Mouse (Mus musculus) C2C12 (cell line): ENCODE measurements around the gene Hectd1. TPM values are rescaled to one million over a fixed set of nuclear protein-coding genes. Genes with fewer than 3 reads are reported as not detected.

Experiments used
- H3K27me3 ChIP-seq: one replicate; pipeline ENCODE4 v1.6.1; 2011; ENCODE audit not compliant: control insufficient read depth, insufficient read depth, insufficient read length
- H3K36me3 ChIP-seq: one replicate; pipeline ENCODE4 v1.6.1; 2011; ENCODE audit not compliant: control insufficient read depth, insufficient read depth
- H3K4me3 ChIP-seq: one replicate; pipeline ENCODE4 v1.5.1; 2011; ENCODE audit warnings: mild to moderate bottlenecking, control low read depth; ENCODE audit not compliant: poor library complexity, insufficient read depth, severe bottlenecking
- H3K79me2 ChIP-seq: one replicate; pipeline ENCODE4 v1.6.1; 2011; ENCODE audit not compliant: control insufficient read depth, insufficient read depth
- H3K79me3 ChIP-seq: one replicate; pipeline ENCODE4 v1.6.1; 2011; ENCODE audit warnings: low read depth, control low read depth
- H3ac ChIP-seq: one replicate; pipeline ENCODE3; 2011; ENCODE audit warnings: low read depth; ENCODE audit not compliant: control insufficient read depth, insufficient read length
- CEBPB ChIP-seq: IDR thresholded peaks from one replicate; pipeline ENCODE4 v1.6.1; 2011; ENCODE audit warnings: low read depth, mild to moderate bottlenecking, control low read depth, moderate library complexity
- CTCF ChIP-seq: IDR thresholded peaks from one replicate; pipeline ENCODE4 v1.5.1; 2011; ENCODE audit not compliant: control insufficient read depth, insufficient read depth, insufficient read length
- FOSL1 ChIP-seq: IDR thresholded peaks from one replicate; pipeline ENCODE4 v1.8.0; 2011; ENCODE audit warnings: mild to moderate bottlenecking, low read length; ENCODE audit not compliant: poor library complexity, insufficient read depth, severe bottlenecking
- MAX ChIP-seq: IDR thresholded peaks from one replicate; pipeline ENCODE4 v1.6.1; 2011; ENCODE audit warnings: mild to moderate bottlenecking, control low read depth
- MYOD1 ChIP-seq: IDR thresholded peaks from one replicate; pipeline ENCODE4 v1.6.1; 2011; ENCODE audit warnings: low read depth; ENCODE audit not compliant: control insufficient read depth, insufficient read length
- MYOG ChIP-seq: IDR thresholded peaks from one replicate; pipeline ENCODE4 v1.6.1; 2011; ENCODE audit not compliant: control insufficient read depth, insufficient read length; ENCODE audit errors: extremely low read depth
- USF1 ChIP-seq: IDR thresholded peaks from one replicate; pipeline ENCODE4 v1.6.1; 2011; ENCODE audit warnings: low read depth, mild to moderate bottlenecking, control low read depth, moderate library complexity
- long read RNA-seq, 2 experiments: library from polyadenylated mRNA; unstranded; transcript quantifications; one replicate each; pipeline ENCODE4 v2.0.0; 2019 to 2020
- polyA plus RNA-seq: library from polyadenylated mRNA; unstranded; fragments of >200 nt; fragmentation: generic; extraction: Trizol; gene quantifications from one replicate; pipeline ENCODE4 v1.2.1, GENCODE M21; 2012; ENCODE audit warnings: missing spikeins

The Hectd1 gene
- 17.4 TPM for polyA plus RNA-seq
- long read RNA-seq, experiment 1, partial matches to known transcripts, result 26 of 30 reads
- long read RNA-seq, experiment 1, other reads (novel, unspliced or antisense), result 4 of 30 reads
- long read RNA-seq, experiment 2, partial matches to known transcripts, result 368 of 390 reads
- long read RNA-seq, experiment 2, other reads (novel, unspliced or antisense), result 22 of 390 reads

DNA sequence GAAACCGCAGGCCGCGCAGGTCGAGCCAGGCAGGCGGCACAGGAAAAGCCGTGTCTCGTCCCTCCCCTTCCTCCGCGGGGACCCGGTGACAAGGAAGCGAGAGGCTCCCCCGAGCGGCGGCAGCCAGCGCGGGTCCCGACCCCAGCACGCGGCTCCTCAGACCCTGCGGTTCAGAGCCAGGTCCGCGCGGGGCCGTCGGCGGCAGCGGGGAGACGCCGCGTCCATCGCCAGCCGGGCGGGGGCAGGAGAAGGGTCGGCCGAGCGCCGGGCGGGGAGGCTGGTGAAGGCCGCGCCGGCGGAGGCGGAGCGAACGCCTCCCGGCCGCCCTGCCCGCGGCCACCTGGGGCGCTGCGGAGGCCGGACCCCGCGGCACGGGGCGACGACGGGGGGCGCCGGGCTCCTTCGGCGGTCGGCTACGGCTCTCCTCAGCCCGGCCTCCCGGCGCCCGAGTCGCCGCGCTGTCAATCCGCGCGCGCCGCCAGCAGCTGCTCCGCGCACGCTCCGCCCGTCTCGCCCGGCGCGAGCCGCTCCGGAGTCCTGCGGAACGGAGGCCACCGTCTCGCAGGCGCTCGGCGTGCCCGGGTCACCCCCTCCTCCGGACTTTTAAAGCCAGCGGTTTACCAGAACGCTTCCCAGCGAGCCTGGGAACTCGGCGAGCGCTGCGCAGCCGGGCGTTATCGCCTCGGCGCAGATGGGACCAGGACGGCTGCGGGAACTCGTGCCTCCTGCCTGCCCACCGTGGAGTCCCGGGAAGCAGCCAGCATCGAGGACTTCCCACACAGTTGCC lies at the start of gene Hectd1:
Hectd1 (minus strand) TSS at position 247 of the 787 bp plus-strand sequence.
- Histone ChIP-seq H3K79me3 (peaks cover 42% of the 10 kb centered on the region), H3ac (peak within 1 kb of the TSS; percentile 83), H3K79me2 (peaks cover 62% of the 10 kb centered on the region), H3K36me3 (peaks cover 14% of the 10 kb centered on the region), H3K27me3 (no peaks in the 10 kb centered on the region), H3K4me3 (peak within 1 kb of the TSS; percentile 92)
- no peak for TF ChIP-seq FOSL1
- TF ChIP-seq MYOD1, result no peak
- TF ChIP-seq CEBPB, result no peak
- TF ChIP-seq USF1, result no peak
- TF ChIP-seq MYOG, result no peak
- TF ChIP-seq CTCF, result peak; percentile 77
- peak; percentile 68 for TF ChIP-seq MAX

DNA sequence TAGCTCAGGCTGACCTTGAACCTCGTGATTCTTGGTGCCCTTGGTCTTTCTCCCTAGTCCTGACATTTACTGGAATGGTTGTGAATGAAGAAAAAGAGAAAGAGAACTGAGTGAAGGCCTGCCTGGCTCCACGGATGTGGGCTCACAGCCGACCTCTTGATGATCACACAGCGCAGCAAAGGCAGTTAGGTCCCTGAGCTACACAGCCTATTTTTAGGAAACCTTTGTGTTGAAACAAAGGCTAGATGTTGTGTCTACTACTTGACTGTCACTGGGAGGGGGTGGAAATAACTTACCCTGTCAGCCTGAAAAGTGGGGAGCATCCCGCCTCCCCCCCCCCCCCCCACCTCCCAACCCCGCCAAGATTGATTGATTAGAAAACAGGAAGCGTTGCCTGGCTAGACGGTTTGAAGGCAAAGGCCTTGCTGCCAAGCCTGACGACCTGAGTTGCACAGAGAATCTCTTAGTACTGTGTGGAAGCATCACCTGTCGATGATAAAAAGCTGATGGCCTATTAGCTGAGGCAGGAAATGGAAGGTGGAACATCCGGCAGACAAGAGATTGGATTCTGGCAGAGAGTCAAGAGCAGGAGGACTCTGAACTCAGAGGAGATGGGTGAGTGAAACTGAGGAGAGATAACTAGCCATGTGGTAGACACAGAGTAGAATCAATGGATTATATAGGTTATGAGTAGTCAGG lies 42.3 kb upstream of the Hectd1 start:
- TF ChIP-seq CEBPB, result no peak
- no peak for TF ChIP-seq CTCF
- no peak for TF ChIP-seq MYOG
- TF ChIP-seq MAX, result no peak
- TF ChIP-seq FOSL1, result no peak
- TF ChIP-seq USF1, result no peak
- no peak for TF ChIP-seq MYOD1
- Histone ChIP-seq H3K79me2 (no peaks in the 10 kb centered on the region), H3ac (no peak overlapping the region), H3K27me3 (no peaks in the 10 kb centered on the region), H3K4me3 (no peak overlapping the region), H3K36me3 (peaks cover 14% of the 10 kb centered on the region), H3K79me3 (no peaks in the 10 kb centered on the region)

- no peak overlapping the region for H3ac ChIP-seq
- no peaks in the 10 kb centered on the region for H3K79me3 ChIP-seq
- peaks cover under 1% of the 10 kb centered on the region for H3K36me3 ChIP-seq
- H3K79me2 ChIP-seq, result no peaks in the 10 kb centered on the region
- TF ChIP-seq USF1 (no peak), FOSL1 (no peak)
- H3K4me3 ChIP-seq, result no peak overlapping the region
- no peaks in the 10 kb centered on the region for H3K27me3 ChIP-seq
These were observed 40.2 kb upstream of the Hectd1 start for GRCm38 (mm10) chr12:51869511-51869910.

GRCm38 (mm10) chr12:51867076-51867475 lies 37.7 kb upstream of the Hectd1 start:
- no peak for TF ChIP-seq CTCF
- no peak for TF ChIP-seq MYOD1
- TF ChIP-seq MAX, result no peak
- no peak for TF ChIP-seq MYOG
- no peak for TF ChIP-seq CEBPB
- no peak for TF ChIP-seq FOSL1
- no peak for TF ChIP-seq USF1

DNA sequence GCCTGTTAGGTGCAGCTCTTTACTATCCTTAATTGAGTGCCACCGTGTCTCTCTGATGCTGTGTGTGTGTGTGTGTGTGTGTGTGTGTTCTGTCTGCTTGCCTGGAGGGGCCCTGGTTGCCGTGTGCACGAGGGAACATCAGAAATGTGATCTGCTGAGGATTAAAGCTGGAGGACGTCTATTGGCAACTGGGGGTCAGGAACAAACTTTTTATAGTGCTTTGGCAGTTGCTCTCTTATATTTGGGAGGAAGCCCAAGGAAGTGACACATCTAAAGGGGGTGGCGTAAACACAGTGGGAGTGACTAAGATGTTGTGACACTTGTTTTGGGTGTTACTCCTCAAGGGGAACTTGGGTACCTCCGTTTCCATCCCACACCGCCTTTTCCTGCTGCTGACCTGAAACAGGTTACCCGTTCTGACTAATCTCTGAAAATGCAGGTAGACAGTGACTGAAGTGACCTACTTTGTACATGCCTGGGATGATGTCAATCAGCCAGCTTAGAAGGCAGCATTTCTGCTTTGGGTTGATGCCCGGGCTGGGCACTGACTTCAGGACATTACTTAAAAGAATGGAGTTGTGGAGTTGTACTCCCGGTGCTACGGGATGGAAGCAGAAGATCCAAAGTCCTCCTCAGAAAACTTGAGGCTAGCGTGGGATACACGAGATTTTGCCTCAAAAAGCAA lies 37.0 kb upstream of the Hectd1 start:
- Histone ChIP-seq H3ac (no peak overlapping the region), H3K79me3 (no peaks in the 10 kb centered on the region), H3K79me2 (no peaks in the 10 kb centered on the region), H3K4me3 (no peak overlapping the region), H3K36me3 (no peaks in the 10 kb centered on the region), H3K27me3 (no peaks in the 10 kb centered on the region)
- TF ChIP-seq CEBPB (peak; percentile 38), USF1 (no peak), FOSL1 (no peak), MYOD1 (no peak), CTCF (no peak), MAX (no peak), MYOG (no peak)

More at GRCm38 (mm10) chr12:51867076-51867475, 37.7 kb upstream of the Hectd1 start:
- no peaks in the 10 kb centered on the region for H3K79me2 ChIP-seq
- no peak overlapping the region for H3K4me3 ChIP-seq
- no peaks in the 10 kb centered on the region for H3K36me3 ChIP-seq
- no peak overlapping the region for H3ac ChIP-seq
- no peaks in the 10 kb centered on the region for H3K27me3 ChIP-seq
- no peaks in the 10 kb centered on the region for H3K79me3 ChIP-seq
